Mouse (Mus musculus): ENCODE measurements around the gene Zc3h12b.

DNA sequence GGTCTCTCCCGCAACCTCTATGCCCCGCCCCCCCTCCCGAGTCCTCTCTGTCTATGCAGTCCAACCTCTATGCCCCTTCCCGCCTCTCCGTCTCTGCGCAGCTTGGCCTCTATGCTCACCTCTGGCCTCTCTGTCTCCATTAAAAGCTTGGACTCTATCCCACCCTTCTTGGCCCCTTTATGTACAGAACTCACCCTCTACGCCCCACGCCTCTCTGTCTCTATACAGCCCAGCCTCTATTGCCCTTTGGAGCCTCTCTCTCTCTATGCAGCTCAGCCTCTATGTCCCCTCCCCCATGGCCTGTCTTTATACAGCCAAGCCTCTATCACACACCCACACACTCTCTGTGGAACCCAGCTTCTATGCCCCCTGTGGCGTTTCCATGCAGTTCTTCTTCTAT, 258.5 kb downstream of the Zc3h12b start:
- TF ChIP-seq POLR2A (IDR thresholded peaks at IDR 0.05; ENCODE audit: insufficient read depth, low read length) (no peak), EP300 (IDR thresholded peaks at IDR 0.05; ENCODE audit: insufficient read depth, low read depth, low read length) (no peak)

All from ES-Bruce4 (cell line).